Mouse (Mus musculus): ENCODE measurements around the gene Mtus2. TPM values are rescaled to one million over a fixed set of nuclear protein-coding genes. Genes with fewer than 3 reads are reported as not detected.

The Mtus2 gene
- polyA plus RNA-seq, 1 experiment from 2014 or later = 5.5 TPM

GRCm38 (mm10) chr5:148108314-148108713 is 151.2 kb downstream of the Mtus2 start:
- H3K36me3 ChIP-seq (ENCODE audit: insufficient read depth, low read length) = no peaks in the 10 kb centered on the region
- no peaks in the 10 kb centered on the region for H3K4me1 ChIP-seq (ENCODE audit: insufficient read depth, low read depth, low read length)
- H3K9ac ChIP-seq (replicated peaks; ENCODE audit: low read depth) = no peak overlapping the region
- no peaks in the 10 kb centered on the region for H3K9me3 ChIP-seq (ENCODE audit: low read length)
- H3K27me3 ChIP-seq (replicated peaks; ENCODE audit: insufficient read depth, low read length) = no peaks in the 10 kb centered on the region
- DNase-seq (ENCODE audit: low spot score) (no peak), ATAC-seq (no peak)
- H3K4me2 ChIP-seq (replicated peaks; ENCODE audit: low read depth, low read length) = no peak overlapping the region
- WGBS = 52% methylated on average over 9 of the region's 9 CpGs
- H3K27ac ChIP-seq (ENCODE audit: low read length) = no peak overlapping the region
- TF ChIP-seq CTCF (IDR thresholded peaks at IDR 0.05) (no peak), EP300 (IDR thresholded peaks at IDR 0.05) (no peak)
- H3K4me3 ChIP-seq (ENCODE audit: low read depth, low read length) = no peak overlapping the region

GRCm38 (mm10) chr5:148115207-148115817 is 158.2 kb downstream of the Mtus2 start:
- DNase-seq (ENCODE audit: low spot score) (no peak), ATAC-seq (no peak)
- no peaks in the 10 kb centered on the region for H3K27me3 ChIP-seq (replicated peaks; ENCODE audit: insufficient read depth, low read length)
- no peaks in the 10 kb centered on the region for H3K36me3 ChIP-seq (ENCODE audit: insufficient read depth, low read length)
- no peak overlapping the region for H3K9ac ChIP-seq (replicated peaks; ENCODE audit: low read depth)
- H3K4me1 ChIP-seq (ENCODE audit: insufficient read depth, low read depth, low read length) = no peaks in the 10 kb centered on the region
- H3K4me2 ChIP-seq (replicated peaks; ENCODE audit: low read depth, low read length) = no peak overlapping the region
- no peak for TF ChIP-seq CTCF (IDR thresholded peaks at IDR 0.05)
- TF ChIP-seq EP300 (IDR thresholded peaks at IDR 0.05) = no peak
- H3K27ac ChIP-seq (ENCODE audit: low read length) = no peak overlapping the region
- WGBS = 50% methylated on average over 15 of the region's 15 CpGs
- H3K9me3 ChIP-seq (ENCODE audit: low read length) = no peaks in the 10 kb centered on the region
- no peak overlapping the region for H3K4me3 ChIP-seq (ENCODE audit: low read depth, low read length)

- no peak for DNase-seq (ENCODE audit: low spot score)
- Histone ChIP-seq H3K4me1 (ENCODE audit: insufficient read depth, low read depth, low read length) (no peaks in the 10 kb centered on the region), H3K4me2 (replicated peaks; ENCODE audit: low read depth, low read length) (no peak overlapping the region), H3K9ac (replicated peaks; ENCODE audit: low read depth) (no peak overlapping the region), H3K27me3 (replicated peaks; ENCODE audit: insufficient read depth, low read length) (no peaks in the 10 kb centered on the region), H3K9me3 (ENCODE audit: low read length) (no peaks in the 10 kb centered on the region), H3K4me3 (ENCODE audit: low read depth, low read length) (no peak overlapping the region), H3K36me3 (ENCODE audit: insufficient read depth, low read length) (no peaks in the 10 kb centered on the region), H3K27ac (ENCODE audit: low read length) (no peak overlapping the region)
- WGBS = 80% methylated on average over 12 of the region's 12 CpGs
- ATAC-seq = no peak
- TF ChIP-seq CTCF (IDR thresholded peaks at IDR 0.05) = no peak
- no peak for TF ChIP-seq EP300 (IDR thresholded peaks at IDR 0.05)
These were observed 167.2 kb downstream of the Mtus2 start for GRCm38 (mm10) chr5:148124354-148124753.

GRCm38 (mm10) chr5:148130691-148131457 is 173.8 kb downstream of the Mtus2 start:
- no peak overlapping the region for H3K9ac ChIP-seq (replicated peaks; ENCODE audit: low read depth)
- H3K4me2 ChIP-seq (replicated peaks; ENCODE audit: low read depth, low read length) = no peak overlapping the region
- H3K27me3 ChIP-seq (replicated peaks; ENCODE audit: insufficient read depth, low read length) = no peaks in the 10 kb centered on the region
- WGBS = 55% methylated on average over 8 of the region's 8 CpGs
- no peaks in the 10 kb centered on the region for H3K9me3 ChIP-seq (ENCODE audit: low read length)
- no peak overlapping the region for H3K4me3 ChIP-seq (ENCODE audit: low read depth, low read length)
- TF ChIP-seq CTCF (IDR thresholded peaks at IDR 0.05) (peak; percentile 17; the same call in 1 of the 2 replicates), EP300 (IDR thresholded peaks at IDR 0.05) (no peak)
- no peaks in the 10 kb centered on the region for H3K36me3 ChIP-seq (ENCODE audit: insufficient read depth, low read length)
- H3K4me1 ChIP-seq (ENCODE audit: insufficient read depth, low read depth, low read length) = no peaks in the 10 kb centered on the region
- H3K27ac ChIP-seq (ENCODE audit: low read length) = no peak overlapping the region
- peak; percentile 84 for ATAC-seq
- peak; percentile 80 for DNase-seq (ENCODE audit: low spot score)

GRCm38 (mm10) chr5:148131458-148132131 is 174.5 kb downstream of the Mtus2 start:
- Histone ChIP-seq H3K4me1 (ENCODE audit: insufficient read depth, low read depth, low read length) (no peaks in the 10 kb centered on the region), H3K9me3 (ENCODE audit: low read length) (no peaks in the 10 kb centered on the region), H3K27ac (ENCODE audit: low read length) (peak overlapping the region; percentile 34), H3K9ac (replicated peaks; ENCODE audit: low read depth) (no peak overlapping the region), H3K27me3 (replicated peaks; ENCODE audit: insufficient read depth, low read length) (no peaks in the 10 kb centered on the region), H3K4me2 (replicated peaks; ENCODE audit: low read depth, low read length) (no peak overlapping the region), H3K36me3 (ENCODE audit: insufficient read depth, low read length) (no peaks in the 10 kb centered on the region), H3K4me3 (ENCODE audit: low read depth, low read length) (no peak overlapping the region)
- WGBS = 49% methylated on average over 10 of the region's 10 CpGs
- no peak for DNase-seq (ENCODE audit: low spot score)
- TF ChIP-seq EP300 (IDR thresholded peaks at IDR 0.05) = 0 out of 2 replicates have a peak, but pooled peaks have one; percentile 19
- no peak for TF ChIP-seq CTCF (IDR thresholded peaks at IDR 0.05)
- ATAC-seq = peak; percentile 10; the same call in 1 of the 2 replicates

- Histone ChIP-seq H3K9me3 (ENCODE audit: low read length) (no peaks in the 10 kb centered on the region), H3K9ac (replicated peaks; ENCODE audit: low read depth) (no peak overlapping the region), H3K4me1 (ENCODE audit: insufficient read depth, low read depth, low read length) (no peaks in the 10 kb centered on the region), H3K4me3 (ENCODE audit: low read depth, low read length) (no peak overlapping the region), H3K36me3 (ENCODE audit: insufficient read depth, low read length) (no peaks in the 10 kb centered on the region), H3K27ac (ENCODE audit: low read length) (no peak overlapping the region), H3K4me2 (replicated peaks; ENCODE audit: low read depth, low read length) (no peak overlapping the region), H3K27me3 (replicated peaks; ENCODE audit: insufficient read depth, low read length) (no peaks in the 10 kb centered on the region)
- no peak for TF ChIP-seq EP300 (IDR thresholded peaks at IDR 0.05)
- TF ChIP-seq CTCF (IDR thresholded peaks at IDR 0.05) = no peak
- ATAC-seq = no peak
- no peak for DNase-seq (ENCODE audit: low spot score)
- WGBS = 69% methylated on average over 9 of the region's 9 CpGs
These were observed 176.4 kb downstream of the Mtus2 start for GRCm38 (mm10) chr5:148133448-148134060.
